Mouse (Mus musculus) limb, embryonic 10.5 days (tissue): ENCODE results near the gene Kcnf1. TPM values are rescaled to one million over a fixed set of nuclear protein-coding genes. Genes with fewer than 3 reads are reported as not detected.
A peak's percentile ranks its signal among the peaks of the same experiment; 100 is the strongest.

Experiments used
- DNase-seq: peaks from one replicate; pipeline ENCODE4 v3.0.0-alpha.2; 2017; ENCODE audit warnings: low spot score
- H3K27ac ChIP-seq: fragments of 300-500 bp; sonication (generic); 2 replicates; pipeline ENCODE4 v1.5.1; 2016; ENCODE audit warnings: mild to moderate bottlenecking
- H3K27me3 ChIP-seq: fragments of 300-500 bp; sonication (generic); 2 replicates; pipeline ENCODE4 v1.6.1; 2016; ENCODE audit warnings: low read depth, mild to moderate bottlenecking; ENCODE audit not compliant: poor library complexity, severe bottlenecking
- H3K36me3 ChIP-seq: fragments of 300-500 bp; sonication (generic); 2 replicates; pipeline ENCODE4 v1.6.1; 2016; ENCODE audit warnings: mild to moderate bottlenecking, moderate library complexity
- H3K4me1 ChIP-seq: fragments of 300-500 bp; sonication (generic); 2 replicates; pipeline ENCODE4 v1.6.1; 2016
- H3K4me3 ChIP-seq: fragments of 300-500 bp; sonication (generic); 2 replicates; pipeline ENCODE4 v1.5.1; 2016; ENCODE audit warnings: mild to moderate bottlenecking, moderate library complexity
- H3K9me3 ChIP-seq: fragments of 300-500 bp; sonication (generic); replicated peaks from 2 replicates; pipeline ENCODE4 v1.6.1; 2016; ENCODE audit warnings: mild to moderate bottlenecking
- WGBS: fragments of 180-500 bp; shearing (Covaris S2); methylation state at CpG from one replicate; pipeline ENCODE4 v1.1.7; 2016; 5-methylcytosine and 5-hydroxymethylcytosine counted together
- polyA plus RNA-seq: library from polyadenylated mRNA; unstranded; fragments of >200 nt; fragmentation: Nextera tagmentation; extraction: Ambion mirVana; gene quantifications from 2 replicates; pipeline ENCODE4 v1.2.1, GENCODE M21; 2016

Gene Kcnf1
- polyA plus RNA-seq: 0.33 and 0.53 TPM in 2 replicates

DNA sequence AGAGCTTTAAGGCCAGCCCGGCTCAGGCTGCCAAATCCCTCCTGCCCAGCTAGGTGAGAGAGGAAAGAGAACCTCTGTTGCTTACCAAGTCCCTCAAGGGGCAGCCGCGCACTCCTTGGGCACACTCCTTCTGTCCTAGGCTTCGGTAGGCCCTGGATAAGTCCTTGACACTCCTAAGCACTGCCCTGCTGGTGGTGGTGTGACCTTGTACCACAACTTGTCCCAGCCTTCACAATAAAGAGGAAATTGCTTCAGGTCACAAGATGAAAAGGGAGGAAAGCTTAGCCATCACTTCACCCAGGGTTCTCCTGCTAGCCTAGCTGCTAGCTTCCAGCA lies at the start of gene Kcnf1:
Kcnf1 (minus strand) TSS at position 132 of the 336 bp plus-strand sequence.
- Histone ChIP-seq H3K4me1 (peaks cover 20% of the 10 kb centered on the region), H3K4me3 (peak within 1 kb of the TSS; percentile 56), H3K27ac (peak within 1 kb of the TSS; percentile 78), H3K36me3 (no peaks in the 10 kb centered on the region), H3K27me3 (peaks cover 49% of the 10 kb centered on the region), H3K9me3 (no peaks in the 10 kb centered on the region)
- WGBS: 12% methylated on average over 4 of the region's 4 CpGs
- DNase-seq: no peak

DNA sequence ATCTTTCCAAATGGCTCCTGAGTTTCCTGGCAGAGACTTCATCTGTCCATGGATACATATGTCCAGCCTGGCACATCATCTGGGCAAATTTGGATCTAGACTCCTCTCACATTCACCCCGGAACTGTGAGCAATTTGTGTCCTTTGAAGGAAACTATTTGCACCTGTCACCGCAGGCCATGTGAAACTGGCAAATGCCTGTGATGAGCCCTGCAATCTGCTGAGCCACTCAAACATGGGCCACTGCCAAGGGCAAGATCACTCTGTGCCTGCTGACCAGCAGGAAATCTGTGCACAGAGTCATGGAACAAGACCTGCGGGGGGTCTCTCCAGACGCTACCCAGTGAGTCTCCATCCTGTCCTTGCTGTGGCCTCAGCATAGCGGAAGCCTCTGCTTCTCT lies 48.3 kb upstream of the Kcnf1 start:
- Histone ChIP-seq H3K4me3 (no peak overlapping the region), H3K27ac (no peak overlapping the region), H3K4me1 (peaks cover 6% of the 10 kb centered on the region; the same call in 1 of the 2 replicates), H3K9me3 (no peaks in the 10 kb centered on the region), H3K36me3 (no peaks in the 10 kb centered on the region), H3K27me3 (no peaks in the 10 kb centered on the region; the same call in 1 of the 2 replicates)
- 84% methylated on average over 5 of the region's 5 CpGs for WGBS
- no peak for DNase-seq

GRCm38 (mm10) chr12:17223050-17223449 lies 46.4 kb upstream of the Kcnf1 start:
- Histone ChIP-seq H3K4me3 (no peak overlapping the region), H3K27ac (no peak overlapping the region), H3K4me1 (peaks cover 20% of the 10 kb centered on the region), H3K27me3 (no peaks in the 10 kb centered on the region; the same call in 1 of the 2 replicates), H3K9me3 (no peaks in the 10 kb centered on the region), H3K36me3 (no peaks in the 10 kb centered on the region)
- WGBS: 53% methylated on average over 3 of the region's 3 CpGs
- DNase-seq: no peak

DNA sequence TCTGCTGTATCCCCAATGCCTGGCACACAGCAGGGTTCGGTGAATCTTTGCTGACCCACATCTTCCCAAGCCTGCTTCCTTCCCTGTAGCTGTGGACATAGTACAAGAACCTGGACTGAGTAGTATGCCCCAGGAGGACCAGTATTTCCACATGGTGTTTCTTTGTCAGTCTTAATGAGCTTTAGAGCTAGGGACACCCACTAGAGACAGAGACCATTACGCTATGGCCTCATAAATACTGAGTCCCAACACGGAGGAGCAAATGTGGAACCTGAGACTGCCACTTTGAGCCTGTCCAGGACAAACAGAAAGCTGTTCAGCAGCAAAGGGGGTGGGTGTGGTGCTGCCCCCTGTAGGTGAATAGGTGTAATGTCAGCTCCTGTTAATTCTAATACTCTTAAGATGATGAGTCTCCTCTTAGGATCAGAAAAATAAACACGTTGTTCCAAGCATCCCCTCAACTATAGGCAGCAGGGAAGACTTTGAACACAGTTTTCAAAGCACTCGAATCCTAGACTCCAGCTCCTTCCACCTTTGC lies 45.3 kb upstream of the Kcnf1 start:
- H3K27ac ChIP-seq: no peak overlapping the region
- H3K9me3 ChIP-seq: no peaks in the 10 kb centered on the region
- no peaks in the 10 kb centered on the region; the same call in 1 of the 2 replicates for H3K27me3 ChIP-seq
- DNase-seq: no peak
- no peak overlapping the region for H3K4me3 ChIP-seq
- whole genome bisulfite sequencing: 43% methylated on average over 5 of the region's 5 CpGs
- no peaks in the 10 kb centered on the region for H3K36me3 ChIP-seq
- H3K4me1 ChIP-seq: peaks cover 20% of the 10 kb centered on the region

- Histone ChIP-seq H3K4me1 (peaks cover 20% of the 10 kb centered on the region), H3K27ac (no peak overlapping the region), H3K36me3 (no peaks in the 10 kb centered on the region), H3K27me3 (no peaks in the 10 kb centered on the region), H3K4me3 (no peak overlapping the region), H3K9me3 (no peaks in the 10 kb centered on the region)
- no peak for DNase-seq
- 80% methylated on average over 5 of the region's 5 CpGs for WGBS
Observed at GRCm38 (mm10) chr12:17220631-17221030, 43.9 kb upstream of the Kcnf1 start.

DNA sequence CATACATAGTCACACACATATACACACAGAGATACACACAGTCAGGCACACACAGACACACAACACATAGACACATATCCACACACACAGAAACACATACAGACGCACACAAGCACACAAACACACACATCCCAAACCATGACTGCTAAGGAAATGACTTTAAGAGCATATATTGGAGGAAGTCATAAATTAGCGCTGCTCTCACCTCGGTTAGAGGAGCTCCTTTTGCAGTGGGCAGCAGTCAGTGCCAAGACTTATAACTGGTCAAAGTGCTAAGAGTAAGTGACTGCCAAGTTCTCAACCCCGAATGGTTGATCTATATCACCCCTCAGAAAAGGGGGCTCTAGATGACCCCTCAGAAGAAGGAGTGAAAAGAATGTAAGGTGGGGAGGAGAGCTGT lies 42.4 kb upstream of the Kcnf1 start:
- Histone ChIP-seq H3K4me3 (no peak overlapping the region), H3K4me1 (peaks cover 20% of the 10 kb centered on the region), H3K9me3 (no peaks in the 10 kb centered on the region), H3K27ac (no peak overlapping the region), H3K36me3 (no peaks in the 10 kb centered on the region), H3K27me3 (no peaks in the 10 kb centered on the region)
- no peak for DNase-seq
- 56% methylated on average over 4 of the region's 4 CpGs for WGBS

DNA sequence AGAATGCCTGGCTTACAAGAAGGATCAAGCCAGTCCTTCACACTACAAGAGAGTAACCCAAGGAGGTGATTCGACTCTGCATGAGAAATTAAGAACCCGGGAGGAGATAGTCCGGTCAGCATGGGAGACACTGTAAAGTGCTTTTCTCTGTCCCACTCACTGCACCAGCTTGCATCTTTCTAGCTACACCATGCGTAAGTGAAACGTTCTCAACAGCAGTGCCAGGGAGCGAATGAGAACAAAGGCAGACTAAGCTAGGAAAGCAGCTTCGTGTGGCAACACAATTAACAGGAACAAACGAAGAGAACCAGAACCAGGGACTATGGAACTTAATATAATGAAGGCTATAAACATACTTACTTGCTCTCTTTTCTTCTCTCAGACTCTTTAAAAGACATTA lies 41.7 kb upstream of the Kcnf1 start:
- Histone ChIP-seq H3K9me3 (no peaks in the 10 kb centered on the region), H3K36me3 (no peaks in the 10 kb centered on the region), H3K27me3 (no peaks in the 10 kb centered on the region), H3K4me1 (peaks cover 20% of the 10 kb centered on the region), H3K27ac (no peak overlapping the region), H3K4me3 (no peak overlapping the region)
- WGBS: 73% methylated on average over 8 of the region's 8 CpGs
- DNase-seq: no peak

GRCm38 (mm10) chr12:17215751-17216150 lies 39.1 kb upstream of the Kcnf1 start:
- 94% methylated on average over 7 of the region's 7 CpGs for WGBS
- no peak overlapping the region for H3K27ac ChIP-seq
- no peak overlapping the region for H3K4me3 ChIP-seq
- no peaks in the 10 kb centered on the region for H3K27me3 ChIP-seq
- H3K9me3 ChIP-seq: no peaks in the 10 kb centered on the region
- DNase-seq: no peak
- H3K36me3 ChIP-seq: no peaks in the 10 kb centered on the region
- peaks cover 14% of the 10 kb centered on the region for H3K4me1 ChIP-seq

GRCm38 (mm10) chr12:17202492-17203322 lies 26.0 kb upstream of the Kcnf1 start:
- DNase-seq: no peak
- peaks cover 20% of the 10 kb centered on the region for H3K4me1 ChIP-seq
- H3K27me3 ChIP-seq: no peaks in the 10 kb centered on the region
- H3K36me3 ChIP-seq: no peaks in the 10 kb centered on the region
- 58% methylated on average over 13 of the region's 13 CpGs for WGBS
- peak overlapping the region; percentile 32; the same call in 1 of the 2 replicates for H3K27ac ChIP-seq
- no peak overlapping the region for H3K4me3 ChIP-seq
- no peaks in the 10 kb centered on the region for H3K9me3 ChIP-seq

DNA sequence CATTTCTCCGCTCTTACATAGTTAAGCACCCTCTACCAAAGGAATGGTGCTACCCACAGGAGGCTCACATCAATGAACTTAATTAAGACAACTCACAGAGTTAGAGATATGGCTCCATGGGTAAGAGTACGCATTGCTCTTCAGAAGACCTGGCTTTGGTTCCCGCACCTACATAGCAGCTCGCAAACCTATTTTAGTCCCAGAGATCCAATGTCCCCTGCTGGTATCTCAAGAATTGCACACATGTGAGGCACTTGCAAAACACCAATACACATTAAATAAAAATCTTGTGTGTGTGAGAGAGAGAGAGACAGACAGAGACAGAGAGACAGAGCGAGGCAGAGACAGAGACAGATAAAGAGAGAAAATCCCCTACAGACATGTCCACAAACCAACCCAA lies 21.9 kb upstream of the Kcnf1 start:
- WGBS: 95% methylated on average over 5 of the region's 5 CpGs
- H3K4me3 ChIP-seq: no peak overlapping the region
- peaks cover 20% of the 10 kb centered on the region for H3K4me1 ChIP-seq
- H3K9me3 ChIP-seq: no peaks in the 10 kb centered on the region
- H3K36me3 ChIP-seq: no peaks in the 10 kb centered on the region
- no peak overlapping the region for H3K27ac ChIP-seq
- no peak for DNase-seq
- no peaks in the 10 kb centered on the region for H3K27me3 ChIP-seq

GRCm38 (mm10) chr12:17194140-17194539 lies 17.5 kb upstream of the Kcnf1 start:
- DNase-seq: no peak
- no peaks in the 10 kb centered on the region for H3K27me3 ChIP-seq
- 89% methylated on average over 6 of the region's 6 CpGs for WGBS

DNA sequence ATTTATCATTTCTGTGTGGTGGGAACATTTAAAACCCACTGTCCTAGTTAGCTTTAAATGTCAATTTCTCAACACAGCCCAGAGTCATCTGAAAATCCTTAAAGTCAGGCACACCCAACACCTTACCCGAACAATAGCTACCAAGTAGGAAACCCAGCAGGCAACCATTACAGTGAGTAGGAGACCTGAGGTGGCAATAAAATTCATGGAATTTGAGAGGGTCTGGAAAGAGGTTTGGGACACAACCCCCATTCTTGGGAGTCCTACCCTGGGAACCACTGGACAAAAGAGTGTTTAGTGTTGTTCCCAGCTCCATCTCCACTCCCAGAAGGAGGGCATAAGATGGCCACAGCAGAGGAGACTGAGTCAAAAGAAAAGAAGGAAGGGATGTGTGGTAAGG lies 16.6 kb upstream of the Kcnf1 start:
- H3K27me3 ChIP-seq: no peaks in the 10 kb centered on the region
- no peak overlapping the region for H3K4me3 ChIP-seq
- H3K36me3 ChIP-seq: no peaks in the 10 kb centered on the region
- no peaks in the 10 kb centered on the region for H3K9me3 ChIP-seq
- DNase-seq: no peak
- H3K27ac ChIP-seq: no peak overlapping the region
- no peaks in the 10 kb centered on the region for H3K4me1 ChIP-seq
- 92% methylated on average over 1 of the region's 1 CpGs for WGBS

More at GRCm38 (mm10) chr12:17194140-17194539, 17.5 kb upstream of the Kcnf1 start:
- no peak overlapping the region for H3K4me3 ChIP-seq
- H3K4me1 ChIP-seq: no peaks in the 10 kb centered on the region
- no peaks in the 10 kb centered on the region for H3K9me3 ChIP-seq
- no peaks in the 10 kb centered on the region for H3K36me3 ChIP-seq
- H3K27ac ChIP-seq: no peak overlapping the region

DNA sequence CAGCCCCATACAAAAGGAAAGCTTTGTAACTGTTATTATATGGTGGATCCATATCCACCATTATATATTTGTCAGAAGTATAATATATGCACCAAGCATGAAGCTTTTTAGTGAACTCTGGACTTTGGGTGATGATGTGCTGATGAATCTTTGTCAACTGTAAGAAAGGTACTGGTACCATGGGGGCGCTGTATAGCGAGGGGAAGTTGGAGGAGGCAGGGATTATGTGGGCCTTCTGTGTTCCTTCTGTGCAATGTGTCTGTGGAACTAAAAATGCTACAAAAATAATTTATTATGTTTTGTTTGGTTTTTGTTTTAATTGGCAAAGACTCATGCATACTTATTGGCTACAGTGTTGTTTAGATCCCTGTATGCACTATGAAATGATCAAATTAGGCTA lies 16.2 kb upstream of the Kcnf1 start:
- H3K27ac ChIP-seq: no peak overlapping the region
- no peak for DNase-seq
- no peaks in the 10 kb centered on the region for H3K27me3 ChIP-seq
- no peak overlapping the region for H3K4me3 ChIP-seq
- 92% methylated on average over 2 of the region's 2 CpGs for WGBS
- no peaks in the 10 kb centered on the region for H3K9me3 ChIP-seq
- no peaks in the 10 kb centered on the region for H3K36me3 ChIP-seq
- no peaks in the 10 kb centered on the region for H3K4me1 ChIP-seq
